Mouse (Mus musculus): ENCODE data around the gene Fam126a.

Gene Fam126a

GRCm38 (mm10) chr5:24039423-24039822 lies 8.9 kb upstream of the Fam126a start:
- no peak for DNase-seq

GRCm38 (mm10) chr5:24038819-24039218 lies 8.3 kb upstream of the Fam126a start:
- DNase-seq: peak; percentile 27

GRCm38 (mm10) chr5:24038190-24038589 lies 7.7 kb upstream of the Fam126a start:
- DNase-seq: no peak

GRCm38 (mm10) chr5:24036731-24037130 lies 6.2 kb upstream of the Fam126a start:
- DNase-seq: no peak

GRCm38 (mm10) chr5:24034970-24035369 lies 4.5 kb upstream of the Fam126a start:
- no peak for DNase-seq

GRCm38 (mm10) chr5:24034091-24034490 lies 3.6 kb upstream of the Fam126a start:
- DNase-seq: no peak

GRCm38 (mm10) chr5:24029946-24030578 lies 428 bp downstream of the Fam126a start:
- DNase-seq: no peak

- DNase-seq: peak; percentile 74
Measured at GRCm38 (mm10) chr5:24029331-24029771, 1.1 kb downstream of the Fam126a start.

- peak; percentile 10 for DNase-seq
Measured at GRCm38 (mm10) chr5:24024957-24025356, 5.5 kb downstream of the Fam126a start.

- DNase-seq: no peak
Measured at GRCm38 (mm10) chr5:24023226-24023625, 7.3 kb downstream of the Fam126a start.

GRCm38 (mm10) chr5:24021683-24022082 lies 8.8 kb downstream of the Fam126a start:
- DNase-seq: no peak

GRCm38 (mm10) chr5:24020380-24020779 lies 10.1 kb downstream of the Fam126a start:
- no peak for DNase-seq

- no peak for DNase-seq
Measured at GRCm38 (mm10) chr5:24019341-24020185, 10.9 kb downstream of the Fam126a start.

- no peak for DNase-seq
Measured at GRCm38 (mm10) chr5:24018621-24019261, 11.7 kb downstream of the Fam126a start.

GRCm38 (mm10) chr5:24016912-24017311 lies 13.6 kb downstream of the Fam126a start:
- DNase-seq: no peak

GRCm38 (mm10) chr5:24013338-24014003 lies 17.0 kb downstream of the Fam126a start:
- no peak for DNase-seq

- no peak for DNase-seq
Measured at GRCm38 (mm10) chr5:23999083-23999671, 31.3 kb downstream of the Fam126a start.

- DNase-seq: peak; percentile 50
Measured at GRCm38 (mm10) chr5:23995951-23996350, 34.5 kb downstream of the Fam126a start.

GRCm38 (mm10) chr5:23994929-23995328 lies 35.6 kb downstream of the Fam126a start:
- DNase-seq: no peak

GRCm38 (mm10) chr5:23994231-23994630 lies 36.3 kb downstream of the Fam126a start:
- DNase-seq: no peak

- DNase-seq: no peak
Measured at GRCm38 (mm10) chr5:23993553-23993894, 37.0 kb downstream of the Fam126a start.

GRCm38 (mm10) chr5:23992876-23993552 lies 37.5 kb downstream of the Fam126a start:
- peak; percentile 79 for DNase-seq
